Mouse (Mus musculus) cerebellum, postnatal 25 days (tissue): ENCODE results near the gene Hist1h2ab.
"Not testable (repeated sequence)": the region's sequence is repeated elsewhere in the genome, so short reads cannot be mapped to it uniquely, and the experiment has no call there.

ENCODE experiments used
- DNase-seq, 2 experiments: peaks; one replicate each; pipeline ENCODE4 v3.0.0; 2021; ENCODE audit warnings: mixed read lengths in 2 of 2

The Hist1h2ab gene

GRCm38 (mm10) chr13:23755000-23755399, 4.1 kb downstream of the Hist1h2ab start:
- DNase-seq = no peak

DNA sequence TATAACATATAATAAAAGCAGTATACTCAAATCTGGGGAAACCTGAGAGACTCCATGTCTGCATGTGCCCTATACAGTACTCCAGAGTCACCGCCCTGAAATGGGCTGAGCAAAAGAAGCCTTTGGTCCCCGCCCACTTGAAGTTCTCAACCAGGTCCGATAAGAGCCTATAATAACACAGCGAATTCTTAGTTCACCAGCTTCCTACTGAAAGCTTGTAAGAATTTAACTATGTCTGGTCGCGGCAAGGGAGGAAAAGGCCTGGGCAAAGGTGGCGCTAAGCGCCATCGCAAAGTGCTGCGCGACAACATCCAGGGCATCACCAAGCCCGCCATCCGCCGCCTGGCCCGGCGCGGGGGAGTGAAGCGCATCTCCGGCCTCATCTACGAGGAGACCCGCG, 5.9 kb downstream of the Hist1h2ab start, which contains the start of gene Hist1h4b:
Gene Hist1h4b (plus strand): TSS at position 224 of the 400 bp plus-strand sequence.
- DNase-seq = peak; percentile 76 to 86

DNA sequence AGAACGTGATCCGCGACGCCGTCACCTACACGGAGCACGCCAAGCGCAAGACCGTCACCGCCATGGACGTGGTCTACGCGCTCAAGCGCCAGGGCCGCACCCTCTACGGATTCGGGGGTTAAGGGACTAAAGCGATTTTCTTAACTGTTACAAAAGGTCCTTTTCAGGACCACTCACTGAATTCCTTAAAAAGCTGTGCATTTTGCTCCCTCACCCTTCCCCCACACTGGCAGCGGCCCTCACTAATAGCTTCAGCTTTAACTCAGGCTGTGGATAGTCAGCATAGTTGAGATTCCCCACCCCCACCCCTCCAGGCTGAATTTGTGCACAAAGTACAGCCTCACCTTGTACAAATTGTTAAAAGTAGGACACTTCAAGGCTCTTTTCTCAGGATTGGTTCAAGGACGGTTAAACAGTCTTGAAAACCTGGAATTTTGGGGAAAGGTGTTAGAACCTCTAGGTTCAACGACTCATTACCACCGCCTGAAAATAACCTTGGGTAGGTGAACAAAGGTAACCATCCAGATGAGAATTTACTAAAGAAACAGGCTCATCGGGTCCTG, 6.4 kb downstream of the Hist1h2ab start:
- DNase-seq = peak in 1 of 2 experiments; percentile 16

GRCm38 (mm10) chr13:23757921-23758320, 7.0 kb downstream of the Hist1h2ab start:
- no peak for DNase-seq

DNA sequence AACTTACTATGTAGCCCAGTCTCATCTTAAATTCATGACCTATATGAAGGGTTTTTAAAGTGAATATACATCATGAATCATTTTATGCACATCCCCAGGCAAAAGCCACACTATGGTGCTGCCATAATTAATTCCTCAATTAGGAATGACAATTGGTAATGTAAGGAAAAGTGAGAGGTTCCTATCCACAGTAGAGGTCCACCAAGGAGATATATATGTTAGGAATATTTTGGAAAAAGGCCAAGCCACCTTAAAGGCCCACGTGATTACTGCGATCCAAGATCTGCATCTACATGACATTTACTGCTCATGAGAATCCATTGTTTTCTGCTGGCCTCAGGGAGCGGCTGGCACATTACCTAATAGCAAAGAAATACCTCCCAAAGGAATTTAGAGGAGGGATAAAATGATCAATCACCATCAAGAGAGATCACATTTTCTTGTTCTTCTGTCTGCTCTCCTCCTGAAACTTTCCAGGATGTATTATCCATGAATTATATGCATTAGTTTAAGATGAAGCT, 8.4 kb downstream of the Hist1h2ab start:
- DNase-seq = no peak

- no peak for DNase-seq
These were observed 9.0 kb downstream of the Hist1h2ab start for GRCm38 (mm10) chr13:23759916-23760239.

- peak in 1 of 2 experiments; percentile 19 for DNase-seq
These were observed 9.5 kb downstream of the Hist1h2ab start for GRCm38 (mm10) chr13:23760240-23760971.

DNA sequence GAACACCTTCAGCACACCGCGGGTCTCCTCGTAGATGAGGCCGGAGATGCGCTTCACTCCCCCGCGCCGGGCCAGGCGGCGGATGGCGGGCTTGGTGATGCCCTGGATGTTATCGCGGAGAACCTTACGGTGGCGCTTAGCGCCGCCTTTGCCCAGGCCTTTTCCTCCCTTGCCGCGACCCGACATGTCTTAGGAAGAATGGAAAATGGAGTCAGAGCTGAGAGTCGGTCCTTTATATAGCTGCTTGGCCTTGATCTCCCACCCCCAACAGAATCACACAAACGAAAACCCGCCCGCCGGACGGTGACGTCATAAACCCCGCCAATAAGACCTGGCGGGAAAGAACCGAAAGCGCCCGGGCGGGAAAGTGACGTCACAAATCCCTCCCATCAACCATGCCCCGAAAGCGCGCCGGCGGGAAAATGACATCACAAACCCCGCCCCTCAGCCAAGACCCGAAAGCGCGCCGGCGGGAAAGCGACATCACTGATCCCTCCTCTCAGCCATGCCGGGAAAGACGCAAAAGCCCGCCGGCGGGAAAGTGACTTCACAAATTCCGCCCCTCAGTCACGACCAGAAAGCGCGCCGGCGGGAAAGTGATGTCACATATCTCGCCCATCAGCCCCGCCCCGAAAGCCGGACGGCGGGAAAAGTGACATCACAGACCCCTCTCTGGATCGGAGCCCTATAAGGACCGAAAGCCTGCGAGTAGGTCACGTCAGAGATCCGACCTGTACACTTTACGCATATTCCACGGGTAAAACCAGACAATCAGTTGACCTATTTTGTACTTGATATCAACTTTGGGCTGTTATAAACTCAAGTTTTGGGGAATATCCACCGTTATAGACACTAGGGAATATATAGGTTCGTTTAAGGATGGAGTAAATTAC, 10.3 kb downstream of the Hist1h2ab start, which contains the start of gene Hist1h4a:
Gene Hist1h4a (minus strand): TSS at position 259 of the 893 bp plus-strand sequence.
- DNase-seq = peak; percentile 98 to 99

DNA sequence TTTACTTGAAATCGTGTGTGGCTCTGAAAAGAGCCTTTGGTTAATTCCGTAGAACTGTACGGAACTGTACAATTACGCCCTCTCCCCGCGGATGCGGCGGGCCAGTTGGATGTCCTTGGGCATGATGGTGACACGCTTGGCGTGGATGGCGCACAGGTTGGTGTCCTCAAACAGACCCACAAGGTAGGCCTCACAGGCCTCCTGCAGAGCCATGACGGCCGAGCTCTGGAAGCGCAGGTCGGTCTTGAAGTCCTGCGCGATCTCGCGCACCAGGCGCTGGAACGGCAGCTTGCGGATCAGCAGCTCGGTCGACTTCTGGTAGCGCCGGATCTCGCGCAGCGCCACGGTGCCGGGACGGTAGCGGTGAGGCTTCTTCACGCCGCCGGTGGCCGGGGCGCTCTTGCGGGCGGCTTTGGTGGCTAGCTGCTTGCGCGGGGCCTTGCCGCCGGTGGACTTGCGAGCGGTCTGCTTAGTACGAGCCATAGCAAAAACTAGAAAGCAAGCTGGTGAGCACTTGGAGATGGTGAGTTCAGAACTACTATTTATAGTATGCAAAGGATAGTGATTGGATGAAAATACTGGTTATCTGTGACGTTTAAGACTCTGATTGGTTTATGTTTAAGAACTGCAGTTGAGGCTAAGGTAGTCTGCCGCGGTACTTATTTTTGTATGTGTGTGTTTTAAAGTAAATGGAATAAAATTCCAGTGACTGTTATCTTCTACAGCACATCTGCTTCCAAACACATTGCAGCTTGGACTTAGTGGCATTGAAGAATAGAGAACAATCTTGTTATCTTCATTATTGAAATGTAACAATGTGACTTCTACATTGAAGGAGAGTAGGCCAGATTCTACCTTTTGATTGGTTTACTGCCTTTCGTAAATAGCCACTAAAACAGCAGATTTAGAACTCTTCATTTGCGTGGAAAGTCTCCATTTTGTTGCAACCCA, 11.2 kb downstream of the Hist1h2ab start, which contains the start of gene Hist1h3a:
Gene Hist1h3a (minus strand): TSS at position 516 of the 951 bp plus-strand sequence.
- DNase-seq = peak; percentile 66 to 71

- no peak for DNase-seq
These were observed 12.3 kb downstream of the Hist1h2ab start for GRCm38 (mm10) chr13:23763242-23763585.

DNA sequence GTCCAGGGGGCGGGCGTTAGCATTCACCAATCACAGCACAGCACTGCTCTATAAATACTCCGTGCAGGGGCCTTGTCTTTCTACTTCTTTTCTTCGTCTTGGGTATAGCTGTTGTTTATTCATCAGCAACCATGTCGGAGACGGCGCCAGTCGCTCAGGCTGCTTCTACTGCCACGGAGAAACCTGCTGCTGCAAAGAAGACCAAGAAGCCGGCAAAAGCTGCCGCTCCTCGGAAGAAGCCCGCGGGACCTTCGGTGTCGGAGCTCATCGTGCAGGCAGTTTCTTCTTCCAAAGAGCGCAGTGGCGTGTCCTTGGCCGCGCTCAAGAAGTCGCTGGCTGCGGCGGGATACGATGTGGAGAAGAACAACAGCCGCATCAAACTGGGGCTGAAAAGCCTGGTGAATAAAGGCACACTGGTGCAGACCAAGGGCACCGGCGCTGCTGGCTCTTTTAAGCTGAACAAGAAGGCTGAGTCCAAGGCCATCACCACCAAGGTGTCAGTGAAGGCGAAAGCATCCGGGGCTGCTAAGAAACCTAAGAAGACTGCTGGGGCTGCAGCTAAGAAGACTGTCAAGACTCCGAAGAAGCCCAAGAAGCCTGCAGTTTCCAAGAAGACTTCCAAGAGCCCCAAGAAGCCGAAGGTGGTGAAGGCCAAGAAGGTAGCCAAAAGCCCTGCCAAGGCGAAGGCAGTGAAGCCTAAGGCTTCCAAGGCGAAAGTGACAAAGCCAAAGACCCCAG, 12.8 kb downstream of the Hist1h2ab start, which contains the start of gene Hist1h1a:
Gene Hist1h1a (plus strand): TSS at position 81 of the 738 bp plus-strand sequence.
- peak; percentile 76 to 82 for DNase-seq

GRCm38 (mm10) chr13:23764324-23765171, 13.6 kb downstream of the Hist1h2ab start:
- DNase-seq = no peak

DNA sequence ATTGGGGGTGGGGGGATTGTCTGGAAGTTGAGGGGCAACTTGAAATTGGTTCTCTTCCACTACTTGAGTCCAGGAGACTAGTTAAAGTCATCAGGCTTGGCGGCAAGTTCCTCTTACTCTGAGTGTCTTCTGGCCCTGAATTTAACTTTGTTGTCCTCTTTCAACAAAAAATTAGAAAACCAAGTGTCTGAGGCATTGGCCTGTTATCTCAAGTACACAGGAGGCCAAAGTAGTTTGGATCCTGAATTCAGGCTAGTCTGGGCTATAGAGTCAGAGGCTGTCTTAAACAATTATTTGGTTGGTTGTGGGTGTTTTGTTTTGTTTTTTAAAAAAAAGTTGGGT, 14.2 kb downstream of the Hist1h2ab start:
- no peak for DNase-seq

- DNase-seq = no peak
These were observed 15.8 kb downstream of the Hist1h2ab start for GRCm38 (mm10) chr13:23766772-23767171.

- no peak for DNase-seq
These were observed 18.0 kb downstream of the Hist1h2ab start for GRCm38 (mm10) chr13:23768834-23769397.

GRCm38 (mm10) chr13:23769613-23770012, 18.7 kb downstream of the Hist1h2ab start, which contains the start of gene Trim38:
Gene Trim38, plus strand, starts transcription at chr13:23769913.
- not testable (repeated sequence) for DNase-seq

DNA sequence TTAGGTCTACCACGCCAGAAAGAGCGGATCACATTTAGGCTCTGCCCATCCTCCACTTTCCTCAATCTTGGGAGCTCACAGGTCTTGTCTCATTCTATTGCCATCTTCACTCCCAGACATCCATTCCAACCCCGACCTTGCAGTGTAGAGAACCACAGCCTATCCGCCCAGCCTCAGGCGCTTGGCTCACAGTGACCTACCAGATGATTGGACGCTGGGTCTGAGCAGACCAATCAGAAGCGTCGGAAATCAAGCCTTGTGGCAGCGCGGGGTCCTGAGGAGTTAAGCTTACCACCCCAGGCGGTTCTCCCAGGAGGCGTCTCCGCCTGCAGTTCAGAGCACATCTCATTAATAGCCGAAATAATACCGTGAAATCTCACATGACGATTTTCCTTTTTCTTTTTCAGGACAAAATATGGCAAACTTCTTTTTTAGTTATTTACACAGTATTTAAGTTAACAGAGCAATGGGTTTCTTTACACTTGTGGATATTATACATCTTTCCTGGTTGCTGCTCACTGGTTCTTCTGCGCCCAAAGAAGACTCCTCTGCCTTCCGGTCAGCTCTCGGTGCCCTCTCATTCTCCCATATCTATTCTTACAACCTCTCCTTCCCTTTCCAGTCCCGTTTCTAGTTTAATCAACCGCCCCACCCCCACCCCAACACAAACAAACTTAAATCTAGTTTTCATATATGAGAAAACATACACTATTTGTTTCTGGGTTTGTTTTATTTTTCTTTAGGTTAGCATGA, 21.8 kb downstream of the Hist1h2ab start:
- DNase-seq = peak in 1 of 2 experiments; percentile 31

DNA sequence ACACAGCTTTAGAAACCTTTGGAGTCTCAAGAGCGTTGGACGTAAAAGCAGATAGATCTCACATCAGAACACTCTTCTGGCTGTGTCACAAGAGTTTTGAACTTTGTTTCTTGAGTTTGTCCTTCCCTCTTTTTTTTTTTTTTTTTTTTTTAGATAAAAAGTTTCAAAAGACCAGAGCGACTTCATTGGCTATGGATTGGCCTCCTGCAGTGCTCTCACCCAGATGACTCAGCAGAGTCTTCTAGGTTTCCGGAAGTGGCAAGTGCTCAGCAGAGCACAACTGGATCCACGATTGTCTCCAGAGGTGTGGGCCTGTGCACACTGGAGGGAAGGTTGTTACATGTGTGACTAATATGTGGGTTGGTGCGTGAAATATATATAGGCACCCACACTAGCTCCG, 27.4 kb downstream of the Hist1h2ab start:
- no peak for DNase-seq

DNA sequence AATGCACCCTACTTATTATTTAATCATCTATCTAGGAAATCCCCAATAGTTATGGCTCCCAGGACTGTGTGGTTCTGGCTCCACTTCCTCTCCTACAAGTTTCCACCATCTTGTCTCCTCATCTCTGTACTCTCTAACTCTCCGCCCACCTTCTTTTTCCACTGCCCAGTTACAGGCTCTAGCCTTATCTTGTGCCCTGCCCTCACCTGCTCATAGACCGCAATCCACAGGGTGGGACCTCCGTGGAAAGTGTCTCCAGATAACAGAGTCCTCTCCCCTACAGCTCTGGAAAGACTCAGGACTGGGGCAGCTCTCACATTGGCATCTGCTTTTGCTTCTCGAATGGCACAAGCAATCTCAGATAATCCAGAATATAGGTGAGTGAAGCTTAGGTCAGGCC, 28.1 kb downstream of the Hist1h2ab start:
- DNase-seq = no peak
